Mouse (Mus musculus) limb, embryonic 11.5 days (tissue): Measurements from ENCODE around the gene Akr1c18. TPM values are rescaled to one million over a fixed set of nuclear protein-coding genes. Genes with fewer than 3 reads are reported as not detected.
"Not testable (repeated sequence)": the region's sequence is repeated elsewhere in the genome, so short reads cannot be mapped to it uniquely, and the experiment has no call there.

Source experiments
- ATAC-seq: fragments of 200-750 bp; cut with Nextera tagmentation; 2 replicates; pipeline ENCODE4 v1.8.0; 2017; ENCODE audit warnings: low read depth; ENCODE audit not compliant: insufficient number of reproducible peaks, low FRiP score, low TSS enrichment
- DNase-seq: peaks from one replicate; pipeline ENCODE4 v3.0.0-alpha.2; 2015; ENCODE audit warnings: low spot score
- H3K27ac ChIP-seq: fragments of 300-500 bp; sonication (generic); replicated peaks from 2 replicates; pipeline ENCODE4 v1.5.1; 2014; ENCODE audit warnings: low read depth, mild to moderate bottlenecking, low read length
- H3K27me3 ChIP-seq: fragments of 300-500 bp; sonication (generic); 2 replicates; pipeline ENCODE4 v1.6.1; 2014; ENCODE audit warnings: mild to moderate bottlenecking, low read length, mixed read lengths; ENCODE audit not compliant: control insufficient read depth, insufficient read depth
- H3K36me3 ChIP-seq: fragments of 300-500 bp; sonication (generic); 2 replicates; pipeline ENCODE4 v1.6.1; 2014; ENCODE audit warnings: mild to moderate bottlenecking, low read length, moderate library complexity, mixed read lengths; ENCODE audit not compliant: control insufficient read depth, insufficient read depth
- H3K4me1 ChIP-seq: fragments of 300-500 bp; sonication (generic); 2 replicates; pipeline ENCODE4 v1.6.1; 2014; ENCODE audit warnings: low read length, mixed read lengths; ENCODE audit not compliant: control insufficient read depth, insufficient read depth
- H3K4me2 ChIP-seq: fragments of 300-500 bp; sonication (generic); 2 replicates; pipeline ENCODE4 v1.6.1; 2014; ENCODE audit warnings: low read depth, mild to moderate bottlenecking, moderate library complexity; ENCODE audit not compliant: severe bottlenecking
- H3K4me3 ChIP-seq: fragments of 300-500 bp; sonication (generic); 2 replicates; pipeline ENCODE4 v1.5.1; 2014; ENCODE audit warnings: low read depth, low read length
- H3K9ac ChIP-seq: fragments of 300-500 bp; sonication (generic); 2 replicates; pipeline ENCODE4 v1.6.1; 2014; ENCODE audit warnings: mild to moderate bottlenecking, low read length
- H3K9me3 ChIP-seq: fragments of 300-500 bp; sonication (generic); 2 replicates; pipeline ENCODE4 v1.6.1; 2016; ENCODE audit warnings: low read length; ENCODE audit not compliant: control insufficient read depth
- WGBS: fragments of 180-500 bp; shearing (Covaris S2); extraction: QIAGEN DNeasy Blood & Tissue Kit; methylation state at CpG from one replicate; pipeline ENCODE4 v1.1.7; 2014; 5-methylcytosine and 5-hydroxymethylcytosine counted together
- polyA plus RNA-seq: library from polyadenylated mRNA; unstranded; fragments of >200 nt; fragmentation: Nextera tagmentation; extraction: Ambion mirVana; gene quantifications from 2 replicates; pipeline ENCODE4 v1.2.1, GENCODE M21; 2014

The Akr1c18 gene
- polyA plus RNA-seq, 1 experiment from 2014 or later: not detected

- not testable (repeated sequence) for H3K36me3 ChIP-seq, H3K27ac ChIP-seq, H3K9ac ChIP-seq, H3K27me3 ChIP-seq, DNase-seq, H3K4me3 ChIP-seq, H3K4me1 ChIP-seq, H3K9me3 ChIP-seq, H3K4me2 ChIP-seq, ATAC-seq
- WGBS: 90% methylated on average over 6 of the region's 6 CpGs
These were observed 26.0 kb downstream of the Akr1c18 start for GRCm38 (mm10) chr13:4124471-4124870.

GRCm38 (mm10) chr13:4123146-4123545, 27.3 kb downstream of the Akr1c18 start:
- no peak for DNase-seq
- 86% methylated on average over 7 of the region's 7 CpGs for WGBS
- no peaks in the 10 kb centered on the region for H3K36me3 ChIP-seq

GRCm38 (mm10) chr13:4119181-4119904, 31.1 kb downstream of the Akr1c18 start:
- Histone ChIP-seq H3K4me2 (no peak overlapping the region), H3K27me3 (no peaks in the 10 kb centered on the region), H3K9me3 (no peaks in the 10 kb centered on the region), H3K4me1 (no peaks in the 10 kb centered on the region), H3K9ac (no peak overlapping the region), H3K27ac (no peak overlapping the region), H3K36me3 (no peaks in the 10 kb centered on the region), H3K4me3 (no peak overlapping the region)
- ATAC-seq (peak; percentile 51; the same call in 1 of the 2 replicates), DNase-seq (no peak)
- WGBS: 66% methylated on average over 2 of the region's 2 CpGs

More at GRCm38 (mm10) chr13:4123146-4123545, 27.3 kb downstream of the Akr1c18 start:
- H3K4me3 ChIP-seq: no peak overlapping the region
- ATAC-seq: no peak
- no peaks in the 10 kb centered on the region for H3K27me3 ChIP-seq
- no peak overlapping the region for H3K4me2 ChIP-seq
- H3K9ac ChIP-seq: no peak overlapping the region
- H3K9me3 ChIP-seq: no peaks in the 10 kb centered on the region
- no peaks in the 10 kb centered on the region for H3K4me1 ChIP-seq
- H3K27ac ChIP-seq: no peak overlapping the region

- no peaks in the 10 kb centered on the region for H3K4me1 ChIP-seq
- H3K36me3 ChIP-seq: no peaks in the 10 kb centered on the region
- 30% methylated on average over 6 of the region's 6 CpGs for WGBS
- peak; percentile 78 for DNase-seq
- no peak overlapping the region for H3K4me3 ChIP-seq
- H3K4me2 ChIP-seq: no peak overlapping the region
- peak; percentile 72; the same call in 1 of the 2 replicates for ATAC-seq
- H3K27ac ChIP-seq: no peak overlapping the region
- no peaks in the 10 kb centered on the region for H3K27me3 ChIP-seq
- no peaks in the 10 kb centered on the region for H3K9me3 ChIP-seq
- no peak overlapping the region for H3K9ac ChIP-seq
These were observed 39.9 kb downstream of the Akr1c18 start for GRCm38 (mm10) chr13:4110281-4111188.

GRCm38 (mm10) chr13:4102721-4103120, 47.7 kb downstream of the Akr1c18 start:
- ATAC-seq (no peak), DNase-seq (no peak)
- H3K9ac ChIP-seq: no peak overlapping the region
- H3K4me1 ChIP-seq: no peaks in the 10 kb centered on the region
- no peak overlapping the region for H3K4me3 ChIP-seq
- no peaks in the 10 kb centered on the region for H3K36me3 ChIP-seq
- H3K4me2 ChIP-seq: no peak overlapping the region
- H3K27me3 ChIP-seq: no peaks in the 10 kb centered on the region
- H3K27ac ChIP-seq: no peak overlapping the region
- H3K9me3 ChIP-seq: no peaks in the 10 kb centered on the region

- no peak for ATAC-seq
- no peak overlapping the region for H3K4me2 ChIP-seq
These were observed 48.8 kb downstream of the Akr1c18 start for GRCm38 (mm10) chr13:4101691-4102090.

More at GRCm38 (mm10) chr13:4101691-4102090, 48.8 kb downstream of the Akr1c18 start:
- DNase-seq: no peak
- H3K9me3 ChIP-seq: no peaks in the 10 kb centered on the region
- no peaks in the 10 kb centered on the region for H3K36me3 ChIP-seq
- H3K27me3 ChIP-seq: no peaks in the 10 kb centered on the region
- no peak overlapping the region for H3K9ac ChIP-seq
- H3K27ac ChIP-seq: no peak overlapping the region
- H3K4me1 ChIP-seq: no peaks in the 10 kb centered on the region
- no peak overlapping the region for H3K4me3 ChIP-seq

Other genes starting within 250 kb of the Akr1c18 start
- 95.9 and 101 TPM in 2 replicates for gene Net1, start 232.4 kb downstream of the Akr1c18 start, polyA plus RNA-seq
- gene Tubal3, start 232.4 kb downstream of the Akr1c18 start, polyA plus RNA-seq: not detected in 2 replicates
- gene Ucn3, start 205.3 kb downstream of the Akr1c18 start, polyA plus RNA-seq: not detected in 2 replicates
- gene Akr1c14, start 101.6 kb downstream of the Akr1c18 start, polyA plus RNA-seq: 0.16 and 0.33 TPM in 2 replicates
- gene Akr1c13, start 40.5 kb upstream of the Akr1c18 start, polyA plus RNA-seq: 0.65 and 1.2 TPM in 2 replicates
- gene Akr1c19, start 78.0 kb upstream of the Akr1c18 start, polyA plus RNA-seq: 0.27 and 0.28 TPM in 2 replicates
- gene Akr1c12, start 128.8 kb upstream of the Akr1c18 start, polyA plus RNA-seq: 0.29 TPM in 1 of 2 replicates, not detected in the other